Comparison of ENCODE assay signal across 8 mouse cellular contexts in the genomic region with DNA sequence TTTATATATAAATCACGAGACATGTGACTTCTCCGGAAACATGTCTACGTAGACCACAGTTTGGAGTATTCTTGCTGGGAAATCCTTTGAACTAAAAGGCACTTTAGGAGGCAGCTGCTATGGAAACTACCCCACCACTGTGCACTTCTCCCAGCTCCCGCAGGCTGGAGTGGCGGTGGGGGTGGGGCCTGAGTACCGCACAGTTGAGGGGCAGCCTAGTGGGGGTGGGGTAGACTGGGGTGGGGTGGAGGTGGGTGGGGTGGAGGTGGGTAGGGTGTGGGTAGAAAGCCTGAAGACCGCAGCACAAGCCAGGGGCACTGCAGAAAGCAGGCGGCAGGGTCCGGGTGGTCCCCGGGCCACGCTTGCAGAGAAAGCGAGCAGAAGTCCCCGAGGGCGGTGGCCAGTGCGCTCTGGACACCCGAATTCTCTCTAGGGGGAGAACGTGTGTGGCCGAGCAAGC. TPM values are rescaled to one million over a fixed set of nuclear protein-coding genes. Genes with fewer than 3 reads are reported as not detected.
A peak's percentile ranks its signal among the peaks of the same experiment; 100 is the strongest.
DNase-seq lines count a peak whose midpoint lies in the region; ATAC-seq and TF ChIP-seq lines count a peak whose summit lies in the region.

A gene (plus strand): TSS at position 322 of the 460 bp plus-strand sequence.

- H3K27ac ChIP-seq in ES-Bruce4 (ENCODE audit: insufficient read depth, low read length) = no peak within 1 kb of the TSS
- H3K27ac ChIP-seq in bone marrow, adult 2 months (ENCODE audit: control insufficient read depth, insufficient read depth, low read depth, low read length, poor library complexity) = peak within 1 kb of the TSS; percentile 65
- peak within 1 kb of the TSS; percentile 89 for H3K27ac ChIP-seq in hindbrain, embryonic 15.5 days (replicated peaks)

- WGBS in bone marrow, adult 2 months = 2% methylated on average over 18 of the region's 18 CpGs
- WGBS in hindbrain, embryonic 15.5 days = 0% methylated on average over 18 of the region's 18 CpGs

- no peak for TF ChIP-seq EP300 in ES-Bruce4 (IDR thresholded peaks at IDR 0.05; ENCODE audit: insufficient read depth, low read depth, low read length)

- H3K9me3 ChIP-seq in ES-Bruce4 (replicated peaks; ENCODE audit: control insufficient read depth, insufficient read depth, low read length, poor library complexity, severe bottlenecking) = no peaks in the 10 kb centered on the region
- no peaks in the 10 kb centered on the region for H3K9me3 ChIP-seq in hindbrain, embryonic 15.5 days

- H3K4me2 ChIP-seq in hindbrain, embryonic 15.5 days = peak within 1 kb of the TSS; percentile 82

- H3K9ac ChIP-seq in ES-Bruce4 (ENCODE audit: low read depth, poor library complexity, severe bottlenecking) = peak within 1 kb of the TSS; percentile 69
- H3K9ac ChIP-seq in hindbrain, embryonic 15.5 days = peak within 1 kb of the TSS; percentile 92

- no peaks in the 10 kb centered on the region; the same call in 1 of the 2 replicates for H3K27me3 ChIP-seq in ES-Bruce4 (ENCODE audit: control insufficient read depth, insufficient read depth, low read length, poor library complexity, severe bottlenecking)
- no peaks in the 10 kb centered on the region for H3K27me3 ChIP-seq in hindbrain, embryonic 15.5 days

- H3K4me3 ChIP-seq in ES-Bruce4 (ENCODE audit: low read depth, low read length) = peak within 1 kb of the TSS; percentile 93
- peak within 1 kb of the TSS; percentile 81 for H3K4me3 ChIP-seq in bone marrow, adult 2 months (replicated peaks; ENCODE audit: control insufficient read depth, low read depth, low read length)
- peak within 1 kb of the TSS; percentile 88 for H3K4me3 ChIP-seq in hindbrain, embryonic 15.5 days

- TF ChIP-seq POLR2A in ES-Bruce4 (IDR thresholded peaks at IDR 0.05; ENCODE audit: insufficient read depth, low read length) = no peak
- no peak for TF ChIP-seq POLR2A in bone marrow, adult 2 months (IDR thresholded peaks at IDR 0.05; ENCODE audit: borderline replicate concordance, control insufficient read depth, low read depth, low read length)

- peak; percentile 81 for ATAC-seq in hindbrain, embryonic 15.5 days (ENCODE audit: low FRiP score, low read depth)

- H3K4me1 ChIP-seq in ES-Bruce4 (ENCODE audit: control insufficient read depth, insufficient read depth, low read length) = peaks cover 3% of the 10 kb centered on the region
- H3K4me1 ChIP-seq in bone marrow, adult 2 months (ENCODE audit: control insufficient read depth, insufficient read depth, low read length) = no peaks in the 10 kb centered on the region; the same call in 1 of the 2 replicates
- H3K4me1 ChIP-seq in hindbrain, embryonic 15.5 days (replicated peaks) = peaks cover 34% of the 10 kb centered on the region

- intact Hi-C loops in left cerebral cortex, postnatal 10 days (cut with DNase I) = no loop called here

- peak; percentile 37 for DNase-seq in gastrocnemius, postnatal 10 days
- DNase-seq in left cerebral cortex, postnatal 10 days (ENCODE audit: extremely low spot score in 1 of 2, low spot score in 2 of 2) = peak; percentile 48 to 75
- peak; percentile 68 for DNase-seq in mesoderm, embryonic 11.5 days (ENCODE audit: low read depth, low spot score)
- peak; percentile 73 for DNase-seq in testis, postnatal 10 days (ENCODE audit: low spot score)
- DNase-seq in cerebellum, adult 11-12 months = no peak

- no peaks in the 10 kb centered on the region for H3K36me3 ChIP-seq in ES-Bruce4 (ENCODE audit: control insufficient read depth, insufficient read depth, low read length, poor library complexity, severe bottlenecking)
- no peaks in the 10 kb centered on the region for H3K36me3 ChIP-seq in hindbrain, embryonic 15.5 days

- no peak for TF ChIP-seq CTCF in ES-Bruce4 (IDR thresholded peaks at IDR 0.05; ENCODE audit: low read depth, low read length)
- TF ChIP-seq CTCF in bone marrow, adult 2 months (IDR thresholded peaks at IDR 0.05; ENCODE audit: control insufficient read depth, insufficient read depth, low read length) = no peak

RNA-seq across cellular contexts. Expression of the gene that starts here (rescaled TPM):
- 27.0 and 27.2 TPM in 2 replicates for polyA plus RNA-seq in ES-Bruce4 (2011; ENCODE audit: insufficient read depth, insufficient read length, low read depth, missing spikeins)
- 1.5 and 7.8 TPM in 2 replicates for polyA plus RNA-seq in bone marrow, adult 2 months (2011; ENCODE audit: insufficient read depth, insufficient read length, low replicate concordance, missing spikeins)
- total RNA-seq in gastrocnemius, postnatal 10 days (2021) = 10 to 100 TPM; 85.6 to 93.7 TPM
- 32.5 and 37.1 TPM in 2 replicates for polyA plus RNA-seq in hindbrain, embryonic 15.5 days (2015; fragmentation: Nextera tagmentation; extraction: Ambion mirVana)
- 10 to 100 TPM; 67.1 to 80.1 TPM for total RNA-seq in left cerebral cortex, postnatal 10 days (2021)
